Mouse (Mus musculus) kidney, adult 9 months (tissue): ENCODE results near the gene Vmn2r73.

Source experiments
- DNase-seq: peaks from one replicate; pipeline ENCODE4 v3.0.0; 2022

The Vmn2r73 gene

GRCm38 (mm10) chr7:85876166-85876565 is at the start of gene Vmn2r73:
Gene Vmn2r73, minus strand, starts transcription at chr7:85876266.
- no peak for DNase-seq

DNA sequence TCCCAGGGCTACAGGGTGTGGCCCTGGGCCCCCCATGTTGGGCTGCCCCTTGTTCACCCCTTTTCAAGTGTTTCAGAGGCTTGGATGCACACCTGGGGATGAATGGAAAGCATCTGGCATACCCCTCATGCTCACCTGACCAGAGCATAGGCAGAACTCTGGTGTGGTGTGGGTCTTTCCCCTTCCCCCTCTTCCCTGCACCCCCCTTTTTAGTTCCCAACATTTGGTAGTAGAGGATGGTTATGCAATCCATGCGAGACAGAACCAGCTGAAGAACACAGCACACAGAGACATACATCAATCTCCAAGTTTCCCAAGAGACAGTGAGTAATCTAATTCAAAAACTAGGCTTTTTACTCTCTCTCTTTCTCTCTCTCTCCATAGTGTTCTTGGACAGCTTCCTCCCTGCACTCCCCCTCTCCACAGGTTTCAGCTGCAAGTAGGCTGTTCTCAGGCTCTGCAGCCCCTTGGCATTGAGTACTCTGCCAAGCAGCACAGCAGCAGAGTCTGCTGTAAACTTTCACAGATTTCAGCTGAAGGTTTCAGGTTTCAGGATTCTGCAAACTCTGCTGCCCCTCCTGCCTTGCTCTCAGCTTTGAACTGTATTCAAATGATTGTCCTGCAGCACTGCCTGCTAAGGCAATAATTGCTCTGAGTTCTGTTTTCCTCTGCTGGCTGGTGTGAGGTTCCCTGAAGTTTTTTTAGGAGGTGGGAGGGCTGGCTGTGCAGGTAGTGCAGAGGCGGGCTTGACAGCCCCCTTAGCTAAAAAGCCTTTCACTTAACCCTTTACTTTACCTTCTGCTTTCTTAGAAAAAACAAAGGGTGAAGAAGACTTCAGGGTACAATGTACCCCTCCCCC is 35.7 kb downstream of the Vmn2r73 start:
- DNase-seq, result no peak

GRCm38 (mm10) chr7:85818092-85818491 is 58.0 kb downstream of the Vmn2r73 start:
- peak; percentile 20 for DNase-seq
